Comparison of ENCODE assay signal across 9 mouse cellular contexts in the genomic region with DNA sequence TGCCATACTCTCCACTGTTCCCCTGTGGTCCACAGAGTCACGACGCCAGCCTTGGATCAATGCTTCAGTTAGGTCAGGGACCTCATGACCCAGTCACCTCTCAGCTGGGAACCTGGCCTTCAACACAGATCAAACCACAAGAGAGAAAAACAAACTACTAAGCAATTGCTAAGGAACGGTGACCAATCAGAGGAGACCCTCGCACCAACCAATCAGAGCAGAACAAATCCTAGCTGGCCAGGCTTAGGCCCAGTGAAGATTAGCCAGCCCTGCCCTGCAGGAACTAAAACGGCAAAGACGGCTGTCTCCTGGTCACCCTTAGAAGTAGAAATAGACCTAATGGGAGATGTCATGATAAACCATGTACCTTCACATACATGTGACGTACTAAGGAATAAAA. TPM values are rescaled to one million over a fixed set of nuclear protein-coding genes. Genes with fewer than 3 reads are reported as not detected.
DNase-seq lines count a peak whose midpoint lies in the region; ATAC-seq and TF ChIP-seq lines count a peak whose summit lies in the region.
"Had no signal": no experiment of that assay in that cellular context is flagged by ENCODE, and none has a peak within 500 bp of the region (broad histone marks: within the 10 kb centered on the region; RNA-seq: fewer than 3 reads in every experiment).

No protein-coding gene starts in this region.

- DNase-seq in CH12.LX (ENCODE audit: extremely low read depth) = peak; percentile 45
- DNase-seq in adrenal gland, adult 2 months = peak; percentile 72
- peak; percentile 10 for DNase-seq in gastrocnemius, postnatal 10 days
- peak; percentile 82 for DNase-seq in kidney, adult 11 months
- DNase-seq in thymus, postnatal 25 days = no peak
- no peak for DNase-seq in ovary, postnatal 10 days (ENCODE audit: low spot score)

- no peak for TF ChIP-seq POLR2A in CH12.LX (IDR thresholded peaks at IDR 0.05; ENCODE audit: low read depth, low read length)

- ATAC-seq in liver, embryonic 12.5 days = peak; percentile 44
- peak; percentile 72 for ATAC-seq in neural tube, embryonic 14.5 days (ENCODE audit: low read depth)

- no peaks in the 10 kb centered on the region for H3K9me3 ChIP-seq in CH12.LX (replicated peaks; ENCODE audit: low read length)
- no peaks in the 10 kb centered on the region for H3K9me3 ChIP-seq in liver, embryonic 12.5 days (replicated peaks)
- H3K9me3 ChIP-seq in neural tube, embryonic 14.5 days (ENCODE audit: control insufficient read depth, low read length) = no peaks in the 10 kb centered on the region
- H3K9me3 ChIP-seq: megakaryocyte, embryonic 14.5 days had no signal

- no peak overlapping the region for H3K4me3 ChIP-seq in CH12.LX (replicated peaks in 1 of 3; ENCODE audit: low read depth in 2 of 3, low read length in 2 of 3, poor library complexity in 1 of 3)
- H3K4me3 ChIP-seq in liver, embryonic 12.5 days = no peak overlapping the region
- H3K4me3 ChIP-seq in neural tube, embryonic 14.5 days (ENCODE audit: low read depth, low read length) = no peak overlapping the region

- TF ChIP-seq RAD21 in CH12.LX (IDR thresholded peaks at IDR 0.05; ENCODE audit: low read depth, low read length) = no peak

- H3K27me3 ChIP-seq in CH12.LX (replicated peaks) = no peaks in the 10 kb centered on the region
- no peaks in the 10 kb centered on the region for H3K27me3 ChIP-seq in liver, embryonic 12.5 days (replicated peaks)
- H3K27me3 ChIP-seq in neural tube, embryonic 14.5 days (ENCODE audit: control insufficient read depth, insufficient read depth, low read length) = no peaks in the 10 kb centered on the region
- H3K27me3 ChIP-seq: megakaryocyte, embryonic 14.5 days had no signal

- TF ChIP-seq EP300 in CH12.LX (IDR thresholded peaks at IDR 0.05; ENCODE audit: low read length) = no peak

- H3K36me3 ChIP-seq in CH12.LX (replicated peaks in 1 of 2; ENCODE audit: control insufficient read depth in 1 of 2, insufficient read depth in 1 of 2, low read length in 1 of 2) = peaks cover 23 to 69% of the 10 kb centered on the region in 2 experiments
- peaks cover 82% of the 10 kb centered on the region for H3K36me3 ChIP-seq in liver, embryonic 12.5 days
- no peaks in the 10 kb centered on the region for H3K36me3 ChIP-seq in neural tube, embryonic 14.5 days (ENCODE audit: control insufficient read depth, insufficient read depth, low read length)

- WGBS in liver, embryonic 12.5 days (ENCODE audit: insufficient replicate concordance) = 63% methylated on average over 7 of the region's 7 CpGs
- WGBS in neural tube, embryonic 14.5 days = 44% methylated on average over 7 of the region's 7 CpGs

- peaks cover 0 to 11% of the 10 kb centered on the region in 2 experiments; a peak in 2 of 4 replicates for H3K4me1 ChIP-seq in CH12.LX (ENCODE audit: control insufficient read depth in 1 of 2, insufficient read depth in 2 of 2)
- H3K4me1 ChIP-seq in liver, embryonic 12.5 days = peaks cover 53% of the 10 kb centered on the region
- no peaks in the 10 kb centered on the region for H3K4me1 ChIP-seq in neural tube, embryonic 14.5 days (ENCODE audit: control insufficient read depth, insufficient read depth, low read length)

- H3K9ac ChIP-seq in CH12.LX (ENCODE audit: insufficient read depth, low read depth) = no peak overlapping the region
- no peak overlapping the region for H3K9ac ChIP-seq in liver, embryonic 12.5 days
- H3K9ac ChIP-seq in neural tube, embryonic 14.5 days (replicated peaks; ENCODE audit: low read depth, low read length) = no peak overlapping the region

- dilution Hi-C loops in CH12.LX (cut with MboI; ENCODE audit: extremely low pct_ligation_motif_present, extremely low pct_unique_long_range_greater_than_20kb, low sequenced_read_pairs) = no loop called here

- TF ChIP-seq CTCF in CH12.LX (conservative IDR thresholded peaks at IDR 0.05 in 1 of 2, IDR thresholded peaks at IDR 0.05 in 1 of 2; ENCODE audit: low read depth in 2 of 2, low read length in 2 of 2) = no peak

- no peaks in the 10 kb centered on the region for H3K79me2 ChIP-seq in CH12.LX (replicated peaks; ENCODE audit: control insufficient read depth, extremely low read depth, insufficient read depth, poor library complexity, severe bottlenecking)

- H3K4me2 ChIP-seq in CH12.LX (ENCODE audit: insufficient read depth, low read depth, poor library complexity, severe bottlenecking) = no peak overlapping the region
- H3K4me2 ChIP-seq in liver, embryonic 12.5 days = peak overlapping the region; percentile 35
- peak overlapping the region; percentile 23; the same call in 1 of the 2 replicates for H3K4me2 ChIP-seq in neural tube, embryonic 14.5 days (ENCODE audit: low read depth, low read length)

- H3K27ac ChIP-seq in CH12.LX (ENCODE audit: insufficient read depth, low read depth) = no peak overlapping the region
- peak overlapping the region; percentile 51; the same call in 1 of the 2 replicates for H3K27ac ChIP-seq in liver, embryonic 12.5 days
- no peak overlapping the region for H3K27ac ChIP-seq in neural tube, embryonic 14.5 days (ENCODE audit: low read depth, low read length)

- in situ Hi-C loops in CH12.LX (cut with MboI; ENCODE audit: low pct_ligation_motif_present, low pct_unique_long_range_greater_than_20kb, low sequenced_read_pairs) = loop anchor here (10.0 to 25.0 kb wide), 2 partner anchors 284 to 417 kb away; no protein-coding TSS in a partner anchor

TF ChIP-seq in CH12.LX, 34 proteins besides CTCF, POLR2A, EP300 and RAD21:
- TF ChIP-seq NELFE (IDR thresholded peaks at IDR 0.05; ENCODE audit: low read depth, low read length) (no peak), HCFC1 (IDR thresholded peaks at IDR 0.05; ENCODE audit: low read depth, low read length) (no peak), MAZ (IDR thresholded peaks at IDR 0.05; ENCODE audit: low read depth, low read length) (no peak), NRF1 (IDR thresholded peaks at IDR 0.05; ENCODE audit: low read depth, low read length) (no peak), ZMIZ1 (IDR thresholded peaks at IDR 0.05; ENCODE audit: low read depth, low read length) (no peak), MAFK (IDR thresholded peaks at IDR 0.05; ENCODE audit: insufficient replicate concordance, low read length) (no peak), MXI1 (IDR thresholded peaks at IDR 0.05; ENCODE audit: low read depth, low read length) (no peak), POLR2AphosphoS2 (IDR thresholded peaks at IDR 0.05; ENCODE audit: low read depth, low read length) (no peak), USF2 (conservative IDR thresholded peaks at IDR 0.05; ENCODE audit: low read depth, low read length) (no peak), BHLHE40 (IDR thresholded peaks at IDR 0.05; ENCODE audit: low read depth, low read length) (no peak), CHD2 (IDR thresholded peaks at IDR 0.05; ENCODE audit: low read length) (no peak), TBP (conservative IDR thresholded peaks at IDR 0.05; ENCODE audit: low read depth, low read length) (no peak), MAX (IDR thresholded peaks at IDR 0.05; ENCODE audit: low read length) (no peak), MYC (IDR thresholded peaks at IDR 0.05; ENCODE audit: low read depth, low read length) (no peak), RCOR1 (conservative IDR thresholded peaks at IDR 0.05; ENCODE audit: low read depth, low read length) (no peak), JUN (IDR thresholded peaks at IDR 0.05; ENCODE audit: insufficient read depth, low read depth, low read length) (no peak), E2F4 (IDR thresholded peaks at IDR 0.05; ENCODE audit: insufficient replicate concordance, low read depth, low read length) (no peak)

RNA-seq across cellular contexts. Expression of gene Fxn, which starts 9.1 kb away (rescaled TPM):
- total RNA-seq in CH12.LX (2012; rRNA removed) = 25.8 and 25.9 TPM in 2 replicates
- total RNA-seq in CH12.LX (2014; rRNA removed) = 26.4 and 31.1 TPM in 2 replicates
- 34.6 and 39.2 TPM in 2 replicates for polyA plus RNA-seq in CH12.LX (2012; ENCODE audit: insufficient read length, low read depth)
- total RNA-seq in adrenal gland, adult 2 months (2021) = 10 to 100 TPM; 13.5 to 15.0 TPM
- 45.6 and 55.9 TPM in 2 replicates for polyA plus RNA-seq in adrenal gland, adult 2 months (2012; rRNA removed)
- total RNA-seq in gastrocnemius, postnatal 10 days (2021) = 10 to 100 TPM; 21.5 to 22.3 TPM
- 67.9 and 73.6 TPM in 2 replicates for polyA plus RNA-seq in liver, embryonic 12.5 days (2016; fragmentation: Nextera tagmentation; extraction: Ambion mirVana)
- 37.1 and 38.4 TPM in 2 replicates for polyA plus RNA-seq in neural tube, embryonic 14.5 days (2014; fragmentation: Nextera tagmentation; extraction: Ambion mirVana)

RNA-seq across cellular contexts. Expression of gene Tjp2, which starts 46.5 kb away (rescaled TPM):
- 13.7 and 14.4 TPM in 2 replicates for total RNA-seq in CH12.LX (2012; rRNA removed)
- 8.8 and 9.0 TPM in 2 replicates for total RNA-seq in CH12.LX (2014; rRNA removed)
- 17.4 and 17.8 TPM in 2 replicates for polyA plus RNA-seq in CH12.LX (2012; ENCODE audit: insufficient read length, low read depth)
- 10 to 100 TPM in 1 of 2 experiments, 1 to 10 TPM in 1; 6.6 to 13.1 TPM for total RNA-seq in adrenal gland, adult 2 months (2021)
- 4.1 and 5.0 TPM in 2 replicates for polyA plus RNA-seq in adrenal gland, adult 2 months (2012; rRNA removed)
- 10 to 100 TPM in 1 of 2 experiments, 1 to 10 TPM in 1; 10.0 to 12.5 TPM for total RNA-seq in gastrocnemius, postnatal 10 days (2021)
- polyA plus RNA-seq in liver, embryonic 12.5 days (2016; fragmentation: Nextera tagmentation; extraction: Ambion mirVana) = 8.7 and 9.1 TPM in 2 replicates
- 6.5 and 11.5 TPM in 2 replicates for polyA plus RNA-seq in neural tube, embryonic 14.5 days (2014; fragmentation: Nextera tagmentation; extraction: Ambion mirVana)

Comparison
In these comparisons a context has a peak if more than half of its experiments do, and no peak if none do; other contexts are left out.
1. DNase-seq: peak in CH12.LX (single experiment), adrenal gland, adult 2 months (single experiment), gastrocnemius, postnatal 10 days (single experiment) and kidney, adult 11 months (single experiment); none in thymus, postnatal 25 days (single experiment) and ovary, postnatal 10 days (single experiment).